Mouse (Mus musculus): ENCODE data around the gene Timp2. TPM values are rescaled to one million over a fixed set of nuclear protein-coding genes. Genes with fewer than 3 reads are reported as not detected.
"Not testable (repeated sequence)": the region's sequence is repeated elsewhere in the genome, so short reads cannot be mapped to it uniquely, and the experiment has no call there.

Timp2 gene
- polyA plus RNA-seq, 1 experiment, result 244 TPM

GRCm38 (mm10) chr11:118312132-118312723 is 43.3 kb downstream of the Timp2 start:
- Histone ChIP-seq H3K4me3 (ENCODE audit: insufficient read depth, low read length) (no peak overlapping the region), H3K27ac (ENCODE audit: insufficient read depth, low read depth, low read length) (peak overlapping the region; percentile 92), H3K4me1 (ENCODE audit: control insufficient read depth, insufficient read depth, low read length) (peaks cover 21% of the 10 kb centered on the region)
- no peak for TF ChIP-seq POLR2A (IDR thresholded peaks at IDR 0.05; ENCODE audit: borderline replicate concordance, low read depth, low read length)
- TF ChIP-seq CTCF (IDR thresholded peaks at IDR 0.05; ENCODE audit: low read depth, low read length), result no peak

- not testable (repeated sequence) for H3K4me3 ChIP-seq (ENCODE audit: insufficient read depth, low read length); H3K27ac ChIP-seq (ENCODE audit: insufficient read depth, low read depth, low read length)
- H3K4me1 ChIP-seq (ENCODE audit: control insufficient read depth, insufficient read depth, low read length), result peaks cover 14% of the 10 kb centered on the region
Measured at GRCm38 (mm10) chr11:118307962-118308361, 47.6 kb downstream of the Timp2 start.

GRCm38 (mm10) chr11:118303959-118304358 is 51.6 kb downstream of the Timp2 start:
- H3K27ac ChIP-seq (ENCODE audit: insufficient read depth, low read depth, low read length); H3K4me3 ChIP-seq (ENCODE audit: insufficient read depth, low read length); H3K4me1 ChIP-seq (ENCODE audit: control insufficient read depth, insufficient read depth, low read length): not testable (repeated sequence)

DNA sequence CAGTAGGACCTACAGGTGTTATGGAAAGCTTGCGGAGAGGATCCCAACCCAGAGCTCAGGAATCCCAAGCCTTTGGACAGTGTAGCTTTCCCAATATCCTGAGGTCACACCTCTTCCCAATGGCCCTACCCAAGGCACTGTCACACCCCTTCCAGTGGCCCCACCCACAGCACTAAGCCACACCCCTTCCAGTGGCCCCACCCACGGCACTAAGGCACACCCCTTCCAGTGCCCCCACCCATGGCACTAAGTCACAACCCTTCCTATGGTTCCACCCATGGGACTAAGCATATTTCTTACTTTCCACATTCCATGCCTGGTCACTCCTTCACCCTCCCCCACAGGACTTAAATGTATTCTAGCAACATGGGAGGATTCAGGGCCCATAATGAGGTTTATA is 56.7 kb downstream of the Timp2 start:
- no peak overlapping the region for H3K27ac ChIP-seq (ENCODE audit: insufficient read depth, low read depth, low read length)
- H3K4me1 ChIP-seq (ENCODE audit: control insufficient read depth, insufficient read depth, low read length), result no peaks in the 10 kb centered on the region
- no peak overlapping the region for H3K4me3 ChIP-seq (ENCODE audit: insufficient read depth, low read length)
- TF ChIP-seq POLR2A (IDR thresholded peaks at IDR 0.05; ENCODE audit: borderline replicate concordance, low read depth, low read length), result no peak
- no peak for TF ChIP-seq CTCF (IDR thresholded peaks at IDR 0.05; ENCODE audit: low read depth, low read length)

- Histone ChIP-seq H3K4me1 (ENCODE audit: control insufficient read depth, insufficient read depth, low read length) (no peaks in the 10 kb centered on the region), H3K4me3 (ENCODE audit: insufficient read depth, low read length) (no peak overlapping the region), H3K27ac (ENCODE audit: insufficient read depth, low read depth, low read length) (no peak overlapping the region)
- TF ChIP-seq CTCF (IDR thresholded peaks at IDR 0.05; ENCODE audit: low read depth, low read length) (no peak), POLR2A (IDR thresholded peaks at IDR 0.05; ENCODE audit: borderline replicate concordance, low read depth, low read length) (no peak)
Measured at GRCm38 (mm10) chr11:118297967-118298366, 57.6 kb downstream of the Timp2 start.

- no peak overlapping the region for H3K4me3 ChIP-seq (ENCODE audit: insufficient read depth, low read length)
- H3K4me1 ChIP-seq (ENCODE audit: control insufficient read depth, insufficient read depth, low read length), result no peaks in the 10 kb centered on the region; the same call in 1 of the 2 replicates
- TF ChIP-seq CTCF (IDR thresholded peaks at IDR 0.05; ENCODE audit: low read depth, low read length) (no peak), POLR2A (IDR thresholded peaks at IDR 0.05; ENCODE audit: borderline replicate concordance, low read depth, low read length) (no peak)
- H3K27ac ChIP-seq (ENCODE audit: insufficient read depth, low read depth, low read length), result no peak overlapping the region
Measured at GRCm38 (mm10) chr11:118295026-118295425, 60.5 kb downstream of the Timp2 start.

DNA sequence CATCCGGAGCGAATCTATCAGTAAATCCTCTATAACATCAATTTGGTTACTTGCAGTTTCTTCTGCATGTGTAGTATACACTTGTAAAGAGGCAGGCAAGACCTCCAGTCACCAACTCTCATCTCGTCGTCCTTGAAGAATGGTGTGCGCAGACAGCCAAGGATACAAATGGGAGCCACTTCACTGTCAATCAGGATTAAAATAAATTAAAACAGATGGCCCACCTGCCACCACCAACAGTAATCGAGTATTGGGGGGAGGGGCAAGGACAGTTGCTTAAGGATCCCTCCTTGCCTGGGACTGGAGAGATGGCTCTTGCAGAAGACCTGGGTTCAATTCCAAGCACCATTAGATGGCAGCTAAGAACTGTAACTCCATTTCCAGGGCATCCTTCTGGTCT is 62.9 kb downstream of the Timp2 start:
- TF ChIP-seq CTCF (IDR thresholded peaks at IDR 0.05; ENCODE audit: low read depth, low read length) (no peak), POLR2A (IDR thresholded peaks at IDR 0.05; ENCODE audit: borderline replicate concordance, low read depth, low read length) (no peak)
- Histone ChIP-seq H3K4me1 (ENCODE audit: control insufficient read depth, insufficient read depth, low read length) (peaks cover 3% of the 10 kb centered on the region; the same call in 1 of the 2 replicates), H3K4me3 (ENCODE audit: insufficient read depth, low read length) (no peak overlapping the region), H3K27ac (ENCODE audit: insufficient read depth, low read depth, low read length) (no peak overlapping the region)

- Histone ChIP-seq H3K4me1 (ENCODE audit: control insufficient read depth, insufficient read depth, low read length) (peaks cover 3% of the 10 kb centered on the region; the same call in 1 of the 2 replicates), H3K4me3 (ENCODE audit: insufficient read depth, low read length) (peak within 1 kb of the TSS; percentile 91), H3K27ac (ENCODE audit: insufficient read depth, low read depth, low read length) (peak within 1 kb of the TSS; percentile 54)
- TF ChIP-seq CTCF (IDR thresholded peaks at IDR 0.05; ENCODE audit: low read depth, low read length) (no peak), POLR2A (IDR thresholded peaks at IDR 0.05; ENCODE audit: borderline replicate concordance, low read depth, low read length) (no peak)
Measured at GRCm38 (mm10) chr11:118289999-118290889, 65.3 kb downstream of the Timp2 start, which contains the start of gene Usp36. Gene Usp36 (minus strand): TSS chr11:118290244.

DNA sequence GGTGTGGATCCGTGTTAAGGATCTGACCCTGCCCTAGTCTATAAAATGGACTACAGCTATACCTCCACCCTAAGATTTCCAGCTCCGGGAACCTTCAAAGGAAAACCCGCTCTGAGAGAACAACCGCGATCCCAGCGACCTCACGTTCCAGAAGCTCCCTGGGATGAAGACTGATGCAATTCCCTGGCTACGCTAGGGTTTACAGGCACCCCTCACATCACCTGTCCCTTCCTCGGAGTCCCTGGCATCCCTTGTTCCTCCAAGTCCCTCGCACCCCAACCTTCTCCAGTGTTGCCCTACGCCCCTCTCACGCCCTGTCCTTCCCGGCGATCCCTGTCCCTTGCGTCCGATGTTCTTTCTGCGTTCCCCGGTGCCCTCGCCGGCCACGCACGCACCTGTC is 66.0 kb downstream of the Timp2 start:
- H3K27ac ChIP-seq (ENCODE audit: insufficient read depth, low read depth, low read length), result peak overlapping the region; percentile 42
- peak overlapping the region; percentile 91 for H3K4me3 ChIP-seq (ENCODE audit: insufficient read depth, low read length)
- H3K4me1 ChIP-seq (ENCODE audit: control insufficient read depth, insufficient read depth, low read length), result peaks cover 3% of the 10 kb centered on the region; the same call in 1 of the 2 replicates
- TF ChIP-seq CTCF (IDR thresholded peaks at IDR 0.05; ENCODE audit: low read depth, low read length) (no peak), POLR2A (IDR thresholded peaks at IDR 0.05; ENCODE audit: borderline replicate concordance, low read depth, low read length) (no peak)

DNA sequence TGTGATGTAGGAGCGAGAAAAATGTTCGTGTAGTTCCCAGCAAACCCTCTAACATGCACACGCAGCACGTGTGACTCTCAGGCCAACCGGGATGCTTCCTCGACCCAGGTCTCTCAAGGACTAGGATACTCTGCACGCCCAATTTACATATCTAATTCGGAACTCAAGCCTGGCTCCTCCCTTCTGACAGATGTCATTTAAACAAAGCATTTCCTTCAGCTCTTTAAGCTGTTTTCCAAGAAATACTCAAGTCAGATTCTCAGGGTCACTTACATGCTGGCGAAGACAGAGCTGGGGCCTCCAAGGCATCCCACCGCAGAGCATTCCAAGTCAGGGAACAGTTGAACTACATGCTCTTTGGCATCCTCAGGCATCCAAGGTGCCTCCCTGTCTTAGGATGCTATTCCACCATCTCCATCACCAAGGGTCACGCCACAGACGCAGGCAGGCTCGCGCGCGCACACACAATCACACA is 66.5 kb downstream of the Timp2 start:
- no peak overlapping the region for H3K27ac ChIP-seq (ENCODE audit: insufficient read depth, low read depth, low read length)
- peaks cover 3% of the 10 kb centered on the region; the same call in 1 of the 2 replicates for H3K4me1 ChIP-seq (ENCODE audit: control insufficient read depth, insufficient read depth, low read length)
- TF ChIP-seq CTCF (IDR thresholded peaks at IDR 0.05; ENCODE audit: low read depth, low read length) (no peak), POLR2A (IDR thresholded peaks at IDR 0.05; ENCODE audit: borderline replicate concordance, low read depth, low read length) (no peak)
- H3K4me3 ChIP-seq (ENCODE audit: insufficient read depth, low read length), result peak overlapping the region; percentile 91

Measured in bone marrow macrophage, adult 2 months (primary cell).